Mouse (Mus musculus): ENCODE results near the gene Muc3. TPM values are rescaled to one million over a fixed set of nuclear protein-coding genes. Genes with fewer than 3 reads are reported as not detected.
A peak's percentile ranks its signal among the peaks of the same experiment; 100 is the strongest.

The Muc3 gene
- total RNA-seq, 2 experiments from 2014 or later: not detected

DNA sequence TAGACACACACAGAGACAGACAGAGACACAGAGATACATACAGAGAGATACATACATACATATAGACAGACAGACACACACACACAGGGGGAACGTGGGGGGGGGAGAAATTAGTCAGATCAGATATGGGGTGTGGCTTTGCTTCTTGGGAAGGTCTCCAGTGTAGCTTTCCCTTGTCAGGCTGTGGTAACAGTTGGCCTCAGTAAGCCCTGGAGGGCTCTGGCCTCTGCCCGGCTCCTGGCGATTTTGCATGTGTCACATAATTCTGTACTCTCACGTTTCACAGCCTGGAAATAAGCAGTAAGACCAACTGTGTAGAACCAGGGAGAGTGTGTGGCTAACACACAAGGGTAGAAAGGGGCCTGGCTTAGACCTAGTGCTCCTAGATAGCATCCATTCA, 48.5 kb downstream of the Muc3 start:
- no peak for DNase-seq
- intact Hi-C loops (cut with DNase I): no loop called here

DNA sequence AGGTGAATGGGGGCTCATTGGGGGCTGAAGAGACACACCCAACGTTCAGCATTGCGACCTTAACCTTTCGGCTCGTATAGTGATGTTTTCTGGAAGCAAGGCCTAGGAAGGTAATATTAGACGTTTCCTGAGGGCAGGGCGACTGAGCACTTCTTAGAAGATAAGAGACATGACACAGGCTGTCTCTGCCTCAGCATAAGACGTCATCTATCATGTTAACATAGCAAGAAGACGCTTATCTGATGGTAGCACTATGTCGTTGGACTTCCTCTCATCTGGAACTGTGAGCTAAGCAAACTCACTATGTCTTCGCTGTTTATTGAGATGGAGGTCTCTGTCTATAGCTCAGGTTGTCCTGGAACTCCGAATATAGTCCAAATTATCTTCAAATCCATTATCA, 50.7 kb downstream of the Muc3 start:
- DNase-seq: no peak
- intact Hi-C loops (cut with DNase I): no loop called here

GRCm38 (mm10) chr5:137096037-137096436, 53.1 kb downstream of the Muc3 start:
- peak; percentile 41 to 57 for DNase-seq
- intact Hi-C loops (cut with DNase I): no loop called here

GRCm38 (mm10) chr5:137095135-137095534, 54.0 kb downstream of the Muc3 start:
- no peak for DNase-seq
- intact Hi-C loops (cut with DNase I): no loop called here

GRCm38 (mm10) chr5:137093720-137094119, 55.4 kb downstream of the Muc3 start:
- intact Hi-C loops (cut with DNase I): no loop called here
- DNase-seq: peak; percentile 47 to 58

GRCm38 (mm10) chr5:137091560-137091959, 57.6 kb downstream of the Muc3 start:
- intact Hi-C loops (cut with DNase I): no loop called here

GRCm38 (mm10) chr5:137090870-137091269, 58.3 kb downstream of the Muc3 start:
- intact Hi-C loops (cut with DNase I): no loop called here
- no peak for DNase-seq

More at GRCm38 (mm10) chr5:137091560-137091959, 57.6 kb downstream of the Muc3 start:
- no peak for DNase-seq

DNA sequence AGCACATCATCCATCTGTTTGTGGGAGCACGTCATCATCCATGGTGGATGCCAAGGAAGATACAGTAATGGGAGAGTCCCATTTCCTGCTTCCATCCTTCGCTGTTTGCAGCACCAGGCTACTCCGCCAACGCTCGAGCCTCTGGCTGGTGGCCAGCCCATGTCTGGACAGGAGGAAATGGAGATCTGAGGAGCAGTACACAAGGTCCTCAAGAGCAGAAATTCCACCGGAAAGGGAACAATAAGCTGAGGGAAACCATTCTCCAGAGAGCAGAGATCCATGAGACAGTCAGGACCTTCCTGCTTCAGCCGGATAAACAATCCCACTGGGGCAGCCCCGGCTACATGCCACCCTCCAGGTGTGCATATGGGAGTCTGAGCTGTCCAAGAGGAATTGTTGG, 61.7 kb downstream of the Muc3 start:
- intact Hi-C loops (cut with DNase I): no loop called here
- DNase-seq: peak; percentile 64 to 67

DNA sequence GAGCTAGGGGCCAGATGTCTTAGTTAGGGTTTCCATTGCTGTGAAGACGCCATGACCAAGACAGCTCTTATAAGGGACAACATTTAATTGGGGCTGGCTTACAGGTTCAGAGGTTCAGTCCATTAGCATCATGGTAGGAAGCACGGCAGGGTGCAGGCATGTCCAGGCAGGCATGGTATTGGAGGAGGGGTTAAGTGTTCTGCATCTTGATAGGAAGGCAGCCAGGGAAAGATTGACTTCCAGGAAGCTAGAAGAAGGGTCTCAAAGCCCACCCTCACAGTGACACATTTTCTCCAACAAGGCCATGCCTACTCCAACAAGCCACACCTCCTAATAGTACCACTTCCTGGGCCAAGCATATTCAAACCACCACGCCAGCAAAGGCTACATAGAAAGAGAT, 63.4 kb downstream of the Muc3 start:
- intact Hi-C loops (cut with DNase I): no loop called here
- no peak for DNase-seq

GRCm38 (mm10) chr5:137085021-137085420, 64.1 kb downstream of the Muc3 start:
- intact Hi-C loops (cut with DNase I): no loop called here
- no peak for DNase-seq

Other genes starting within 250 kb of the Muc3 start
- 10 to 100 TPM; 11.0 to 11.6 TPM for gene Ift22, start 241.2 kb downstream of the Muc3 start, total RNA-seq (2021)
- gene Fis1, start 196.0 kb downstream of the Muc3 start, total RNA-seq (2021): 100 to 1,000 TPM; 178 to 185 TPM
- gene Cldn15, start 182.7 kb downstream of the Muc3 start, total RNA-seq (2021): 10 to 100 TPM in 1 of 2 experiments, 1 to 10 TPM in 1; 9.8 to 11.3 TPM
- 10 to 100 TPM; 36.9 to 45.6 TPM for gene Plod3, start 162.3 kb downstream of the Muc3 start, total RNA-seq (2021)
- 10 to 100 TPM; 58.2 to 67.8 TPM for gene Znhit1, start 161.3 kb downstream of the Muc3 start, total RNA-seq (2021)
- under 1 TPM in 1 of 2 experiments, not detected in 1; 0.11 TPM for gene Vgf, start 122.9 kb downstream of the Muc3 start, total RNA-seq (2021)
- 10 to 100 TPM; 38.8 to 41.3 TPM for gene Ap1s1, start 103.2 kb downstream of the Muc3 start, total RNA-seq (2021)
- 10 to 100 TPM; 28.1 to 42.8 TPM for gene Serpine1, start 77.1 kb downstream of the Muc3 start, total RNA-seq (2021)
- 10 to 100 TPM; 19.9 to 23.0 TPM for gene Trim56, start 33.1 kb downstream of the Muc3 start, total RNA-seq (2021)
- gene Muc3a, start 63.1 kb upstream of the Muc3 start, total RNA-seq (2021): under 1 TPM in 1 of 2 experiments, not detected in 1; 0.36 TPM
- gene Ache, start 138.2 kb upstream of the Muc3 start, total RNA-seq (2021): 1 to 10 TPM; 2.9 to 3.1 TPM
- gene Ufsp1, start 145.3 kb upstream of the Muc3 start, total RNA-seq (2021): 1 to 10 TPM; 8.5 to 9.0 TPM
- gene Srrt, start 158.4 kb upstream of the Muc3 start, total RNA-seq (2021): 10 to 100 TPM; 58.3 to 62.6 TPM
- gene Trip6, start 165.1 kb upstream of the Muc3 start, total RNA-seq (2021): 10 to 100 TPM; 11.1 to 14.3 TPM
- 1 to 10 TPM; 2.0 to 3.6 TPM for gene Slc12a9, start 184.3 kb upstream of the Muc3 start, total RNA-seq (2021)
- gene Ephb4, start 200.8 kb upstream of the Muc3 start, total RNA-seq (2021): 10 to 100 TPM; 55.6 to 64.8 TPM

Measured in heart, postnatal 36 days (tissue).